Mouse (Mus musculus): ENCODE data around the gene Cep131. TPM values are rescaled to one million over a fixed set of nuclear protein-coding genes. Genes with fewer than 3 reads are reported as not detected.

Gene Cep131
- total RNA-seq, 2 experiments from 2014 or later: 32.8 to 34.7 TPM

- DNase-seq (ENCODE audit: low spot score in 2 of 2): no peak
- intact Hi-C loops (cut with DNase I): no loop called here
Measured at GRCm38 (mm10) chr11:120060634-120061033, 26.0 kb downstream of the Cep131 start.

DNA sequence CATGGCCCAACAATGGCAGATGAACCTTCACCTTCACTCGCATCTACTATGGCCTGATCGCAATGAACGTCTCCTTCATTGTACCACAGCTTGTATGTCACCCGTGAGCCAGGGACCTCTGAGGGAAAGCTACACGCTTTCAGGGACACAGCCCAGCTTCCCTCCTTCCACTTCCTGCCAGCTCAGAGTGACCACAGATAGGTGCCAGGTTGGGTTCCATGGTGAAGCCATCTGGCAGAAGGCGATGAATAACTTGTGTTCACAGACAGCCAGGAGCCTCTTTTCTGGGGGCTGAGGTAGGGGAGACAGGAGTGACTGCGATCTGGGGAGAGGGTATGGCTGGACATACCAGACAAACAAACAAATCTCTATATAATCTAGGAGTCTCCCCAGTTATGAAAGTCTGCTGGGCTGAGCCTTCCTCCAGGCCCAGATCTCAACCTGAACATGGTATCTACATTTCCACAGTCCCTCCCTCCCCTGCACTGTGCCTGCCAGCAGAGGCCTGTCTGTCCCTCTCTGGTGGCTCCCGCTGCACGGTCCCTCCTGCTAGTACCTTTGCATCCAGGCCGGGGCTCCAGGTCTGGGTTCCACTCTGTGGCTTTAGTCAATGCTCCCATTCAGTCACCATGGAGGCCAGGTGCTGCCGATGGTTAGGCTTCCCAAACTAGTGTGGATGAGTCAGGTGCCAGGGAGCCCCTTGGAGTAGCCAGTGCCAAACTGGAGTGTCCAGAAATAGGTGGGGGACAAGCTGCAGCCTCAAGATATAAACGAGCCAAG lies 30.5 kb downstream of the Cep131 start:
- no peak for DNase-seq (ENCODE audit: low spot score in 2 of 2)
- intact Hi-C loops (cut with DNase I): no loop called here

GRCm38 (mm10) chr11:120053846-120054245 lies 32.8 kb downstream of the Cep131 start:
- no peak for DNase-seq (ENCODE audit: low spot score in 2 of 2)
- intact Hi-C loops (cut with DNase I): no loop called here

DNA sequence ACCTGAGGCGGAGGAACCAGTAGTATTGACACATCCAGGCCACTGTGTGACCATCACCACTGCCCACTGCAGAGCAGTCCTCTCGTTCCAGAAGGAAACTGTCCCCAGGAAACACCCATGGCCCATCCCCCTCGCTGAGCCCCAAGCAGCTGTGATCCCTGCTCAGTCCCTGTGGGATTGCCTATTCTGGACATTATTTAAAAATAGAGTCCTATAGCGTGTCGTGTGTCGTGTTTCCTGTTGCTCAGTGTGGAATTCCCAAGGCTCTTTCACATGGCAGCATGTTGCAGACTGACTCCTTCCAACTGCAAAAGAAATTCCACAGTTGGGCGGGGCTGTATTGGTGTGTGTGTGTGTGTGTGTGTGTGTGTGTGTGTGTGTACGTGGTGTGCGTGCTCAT lies 34.4 kb downstream of the Cep131 start:
- DNase-seq (ENCODE audit: low spot score in 2 of 2): no peak
- intact Hi-C loops (cut with DNase I): no loop called here

GRCm38 (mm10) chr11:120051124-120051811 lies 35.4 kb downstream of the Cep131 start:
- intact Hi-C loops (cut with DNase I): no loop called here
- no peak for DNase-seq (ENCODE audit: low spot score in 2 of 2)

DNA sequence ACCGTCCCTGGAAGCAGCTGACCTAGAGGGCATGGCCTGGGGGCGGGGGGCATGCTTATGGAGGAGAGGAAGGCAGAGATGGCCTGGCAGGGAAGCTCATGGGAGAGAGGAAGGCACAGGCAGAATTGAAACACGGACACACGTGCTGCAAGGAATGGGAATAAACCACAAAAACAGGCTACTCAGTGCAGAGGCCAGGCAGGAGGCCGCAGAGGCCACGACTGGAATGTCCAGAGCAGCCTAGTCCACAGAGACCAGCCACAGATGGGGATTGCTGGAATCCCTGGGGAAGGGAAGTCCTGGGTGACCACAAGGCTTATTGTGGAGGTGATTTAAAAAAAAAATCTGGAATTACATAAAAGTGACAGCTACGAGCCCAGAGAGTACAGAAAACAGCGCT lies 37.6 kb downstream of the Cep131 start:
- no peak for DNase-seq (ENCODE audit: low spot score in 2 of 2)
- intact Hi-C loops (cut with DNase I): no loop called here

- DNase-seq (ENCODE audit: low spot score in 2 of 2): peak in 1 of 2 experiments; percentile 59
- intact Hi-C loops (cut with DNase I): no loop called here
Measured at GRCm38 (mm10) chr11:120048252-120048556, 38.4 kb downstream of the Cep131 start.

DNA sequence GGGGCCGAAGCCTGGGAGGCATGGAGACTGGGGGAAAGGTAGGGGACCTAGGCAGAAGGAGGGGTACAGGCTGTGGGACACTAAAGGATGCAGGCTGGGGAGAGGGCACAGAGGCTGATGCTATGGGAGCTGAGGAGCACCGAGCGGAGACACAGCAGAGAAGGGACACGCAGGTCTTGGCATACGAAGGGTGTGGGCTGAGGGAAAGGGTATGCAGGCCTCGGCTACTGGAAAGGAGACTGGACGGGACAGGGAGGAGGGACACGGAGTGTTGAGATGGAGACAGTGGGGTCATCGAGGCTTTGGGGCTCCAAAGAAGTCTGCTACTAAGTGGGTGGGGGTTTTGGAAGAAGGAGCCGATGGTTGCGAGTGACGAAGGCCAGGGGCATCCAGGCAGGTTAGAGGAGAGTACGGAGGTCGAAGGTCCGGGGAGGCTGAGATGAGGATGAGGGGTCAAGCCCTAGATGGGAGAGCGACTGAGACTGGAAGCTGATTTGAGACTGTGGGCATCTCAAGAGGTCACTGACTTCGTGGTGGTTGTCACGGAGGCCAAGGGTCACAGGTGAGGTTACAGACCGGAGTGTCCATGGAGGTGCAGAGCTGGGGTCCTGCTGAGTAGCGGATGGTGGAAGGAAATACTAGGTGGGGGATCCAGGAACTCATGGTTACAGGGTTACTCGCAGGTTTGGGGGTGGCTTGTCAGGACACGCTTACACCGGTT lies 38.9 kb downstream of the Cep131 start:
- intact Hi-C loops (cut with DNase I): loop anchor here (2.0 kb wide), 1 partner anchor 35 kb away; no protein-coding TSS in a partner anchor
- peak in 1 of 2 experiments; percentile 42 for DNase-seq (ENCODE audit: low spot score in 2 of 2)

DNA sequence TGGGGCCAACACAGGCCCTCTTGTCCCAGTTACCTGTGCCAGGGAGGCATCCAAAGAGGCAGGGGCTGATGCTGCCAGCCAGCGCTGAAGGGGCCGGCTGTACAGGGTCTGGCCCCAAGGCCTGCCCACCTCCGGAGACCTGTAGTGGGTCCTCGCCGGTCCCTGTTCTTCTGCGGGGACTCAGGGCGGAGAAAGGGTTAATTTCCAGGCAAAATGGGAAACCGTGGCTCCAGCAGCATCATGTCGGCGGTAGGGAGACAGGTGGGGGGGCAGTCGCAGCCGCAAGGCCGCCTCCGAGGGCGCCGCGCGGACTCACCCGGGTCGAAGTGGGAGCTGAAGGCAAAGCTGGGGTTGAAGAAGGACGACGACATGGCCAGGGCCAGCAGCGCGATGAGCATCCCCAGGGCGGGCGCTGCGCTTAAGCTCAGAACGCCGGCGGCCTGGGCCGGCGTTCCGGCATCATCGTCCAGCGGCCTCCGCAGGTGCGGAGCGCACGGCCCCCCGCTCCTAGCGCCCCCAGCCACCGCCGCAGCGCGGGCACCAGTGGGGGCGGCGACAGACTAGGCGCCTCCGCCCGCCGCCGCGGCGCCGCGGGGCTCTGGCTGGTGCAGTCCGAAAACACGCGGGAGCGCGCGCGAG lies 40.0 kb downstream of the Cep131 start, which contains the start of gene Aatk:
Aatk (minus strand) TSS at position 615 of the 639 bp plus-strand sequence.
- intact Hi-C loops (cut with DNase I): loop anchor here (2.0 kb wide), 1 partner anchor 34 kb away; no protein-coding TSS in a partner anchor
- peak; percentile 59 to 64 for DNase-seq (ENCODE audit: low spot score in 2 of 2)

- no peak for DNase-seq (ENCODE audit: low spot score in 2 of 2)
- intact Hi-C loops (cut with DNase I): loop anchor here (2.0 kb wide), 1 partner anchor 33 kb away; no protein-coding TSS in a partner anchor
Measured at GRCm38 (mm10) chr11:120045839-120046552, 40.6 kb downstream of the Cep131 start.

- intact Hi-C loops (cut with DNase I): no loop called here
- DNase-seq (ENCODE audit: low spot score in 2 of 2): no peak
Measured at GRCm38 (mm10) chr11:120045341-120045740, 41.3 kb downstream of the Cep131 start.

DNA sequence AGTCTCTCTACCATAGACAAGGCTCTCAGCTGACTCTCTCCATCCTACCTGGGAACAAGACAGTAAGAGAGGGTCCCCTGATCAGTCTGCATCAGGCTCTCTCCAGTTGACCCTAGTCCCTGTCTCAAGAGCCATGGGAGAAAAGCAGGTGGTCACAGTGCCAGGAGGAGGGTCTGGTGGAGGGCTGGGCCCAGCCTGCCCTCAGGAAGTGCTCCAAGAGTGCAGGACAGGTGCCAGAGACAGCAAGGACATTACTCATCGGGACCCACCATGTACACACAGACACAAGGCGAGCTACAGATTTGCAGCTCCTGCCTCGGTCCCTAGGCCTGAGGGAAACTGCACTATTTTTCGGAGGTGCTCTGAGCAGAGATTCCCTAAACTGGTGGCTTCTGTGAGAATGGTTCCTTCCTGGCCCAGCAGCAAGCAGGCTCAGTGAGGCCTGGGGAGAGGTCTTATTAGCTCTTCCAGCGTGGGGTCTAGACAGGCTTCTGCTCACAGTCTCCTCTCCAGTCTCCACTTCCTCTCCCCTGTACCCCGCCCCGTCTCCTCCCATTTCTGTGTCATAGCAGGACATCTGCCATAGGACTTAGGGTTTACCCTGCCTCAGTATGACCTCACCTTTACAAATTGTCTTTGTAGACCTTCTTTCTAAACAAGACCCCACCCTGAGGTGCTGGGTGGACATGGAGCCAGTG lies 44.3 kb downstream of the Cep131 start:
- no peak for DNase-seq (ENCODE audit: low spot score in 2 of 2)
- intact Hi-C loops (cut with DNase I): no loop called here

GRCm38 (mm10) chr11:120041191-120042123 lies 45.2 kb downstream of the Cep131 start:
- DNase-seq (ENCODE audit: low spot score in 2 of 2): peak; percentile 45 to 49
- intact Hi-C loops (cut with DNase I): no loop called here

GRCm38 (mm10) chr11:120040440-120040839 lies 46.2 kb downstream of the Cep131 start:
- peak; percentile 55 to 65 for DNase-seq (ENCODE audit: low spot score in 2 of 2)
- intact Hi-C loops (cut with DNase I): no loop called here

DNA sequence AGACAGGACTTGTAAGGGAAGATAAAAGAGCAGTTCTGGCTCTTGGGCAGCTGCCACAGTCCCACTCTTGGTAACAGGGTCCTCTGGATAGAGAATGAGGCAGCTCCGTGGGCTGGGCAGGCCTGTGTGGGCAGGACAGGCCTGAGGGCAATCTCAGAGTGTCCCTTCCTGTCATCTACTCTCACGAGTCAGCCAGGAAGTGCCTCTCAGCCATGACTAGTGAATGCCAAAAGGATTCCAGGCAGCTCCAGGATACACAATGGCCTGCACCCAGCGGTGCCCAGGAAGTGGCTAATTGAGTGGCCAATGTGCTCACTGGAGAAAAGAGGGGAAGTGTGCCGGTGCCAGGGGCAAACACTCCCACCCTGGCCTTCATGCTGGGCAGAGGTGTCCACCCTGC lies 47.0 kb downstream of the Cep131 start:
- intact Hi-C loops (cut with DNase I): no loop called here
- DNase-seq (ENCODE audit: low spot score in 2 of 2): no peak

DNA sequence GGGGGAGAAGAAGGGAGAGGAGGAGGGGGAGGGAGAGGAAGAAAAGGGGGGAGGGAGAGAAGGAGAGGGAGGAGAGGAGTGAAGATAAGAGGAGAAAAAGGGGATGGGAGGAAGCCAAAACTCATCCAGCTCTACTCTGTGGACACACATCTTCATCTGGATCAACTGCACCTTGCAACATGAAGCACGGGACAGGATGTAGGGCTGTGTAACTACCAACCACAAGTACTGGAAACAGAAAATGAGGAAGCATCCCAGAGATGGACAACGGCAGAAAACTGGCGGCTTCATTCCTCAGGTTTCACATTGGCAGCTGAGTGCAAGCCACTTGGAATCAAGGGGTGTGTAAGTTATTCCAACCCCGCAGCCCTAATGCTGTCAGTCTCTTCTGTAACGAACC lies 51.9 kb downstream of the Cep131 start:
- no peak for DNase-seq (ENCODE audit: low spot score in 2 of 2)
- intact Hi-C loops (cut with DNase I): loop anchor here (5.0 kb wide), 1 partner anchor 63 kb away; the partner anchor contains the start of genes Ndufaf8 and Tepsin

DNA sequence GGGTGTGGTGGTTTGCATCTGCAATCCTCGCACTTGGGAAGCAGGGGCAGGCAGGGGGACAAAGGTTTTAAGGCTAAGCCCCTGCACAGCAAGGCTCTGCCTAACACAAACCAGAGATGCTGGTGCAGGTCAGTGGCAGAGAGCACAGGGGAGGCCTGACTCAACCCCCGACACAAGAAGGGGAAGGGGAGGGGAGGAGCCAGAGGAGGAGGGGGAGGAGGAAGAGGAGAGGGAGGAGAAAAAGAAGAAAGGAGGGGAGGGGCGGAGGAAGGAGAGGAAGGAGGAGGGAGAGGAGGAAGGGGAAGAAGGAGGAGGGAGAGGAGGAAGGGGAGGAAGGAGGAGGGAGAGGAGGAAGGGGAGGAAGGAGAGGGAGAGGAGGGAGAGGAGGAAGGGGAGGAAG lies 52.3 kb downstream of the Cep131 start:
- DNase-seq (ENCODE audit: low spot score in 2 of 2): no peak
- intact Hi-C loops (cut with DNase I): loop anchor here (5.0 kb wide), 1 partner anchor 63 kb away; the partner anchor contains the start of genes Ndufaf8 and Tepsin

Data from left cerebral cortex, postnatal 36 days (tissue).